Mouse (Mus musculus) CH12F3 (cell line): ENCODE data around the gene Krtap9-3.
"Not testable (repeated sequence)": the region's sequence is repeated elsewhere in the genome, so short reads cannot be mapped to it uniquely, and the experiment has no call there.

Source experiments
- in situ Hi-C: fragments of 300-500 bp; cut with MboI; formaldehyde crosslinking; loops from 2 replicates; pipeline ENCODE4 v1.14.3; 2020; ENCODE audit warnings: low sequenced_read_pairs

The Krtap9-3 gene

DNA sequence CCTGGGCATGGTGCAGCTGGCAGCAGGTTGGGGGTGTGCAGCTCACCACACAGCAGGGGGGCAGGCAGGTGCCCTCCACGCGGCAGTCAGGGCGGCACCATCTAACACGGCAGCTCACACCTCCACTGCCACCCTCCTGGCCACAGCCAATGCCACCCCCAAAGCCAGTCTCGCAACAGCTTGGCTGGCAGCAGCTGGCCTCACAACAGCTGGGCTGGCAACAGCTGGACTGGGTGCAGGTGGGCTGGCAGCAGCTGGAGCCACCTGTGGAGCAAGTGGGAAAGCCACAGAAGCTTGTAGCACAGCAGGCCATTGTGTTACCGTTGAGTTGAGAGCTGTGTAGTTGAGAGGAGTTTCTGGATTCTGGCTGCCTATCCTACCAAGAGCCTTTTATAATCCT, at the start of gene Krtap9-3:
TSS of gene Krtap9-3 (minus strand) at position 364 of the 400 bp plus-strand sequence.
- in situ Hi-C loops = not testable (repeated sequence)

DNA sequence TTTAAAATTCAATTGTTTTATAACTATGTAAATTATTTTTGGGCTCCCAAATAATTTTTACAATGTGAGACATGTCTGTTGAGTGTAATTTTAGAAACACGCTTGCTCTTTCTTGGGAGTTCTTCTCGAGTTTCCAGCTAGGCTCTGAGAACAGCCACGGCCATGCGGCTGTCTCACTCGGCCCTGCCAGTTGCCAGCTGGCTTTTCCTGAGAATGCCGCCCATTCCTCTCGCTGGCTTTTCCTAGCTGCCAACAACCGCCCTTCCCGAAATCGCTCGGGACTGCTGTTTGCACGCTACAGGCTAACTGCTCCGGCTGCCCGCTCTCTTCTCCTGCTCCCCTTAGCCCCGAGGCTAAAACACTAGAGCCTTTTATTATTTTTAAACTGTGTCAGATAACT, 48.5 kb upstream of the Krtap9-3 start:
- in situ Hi-C loops = no loop called here

DNA sequence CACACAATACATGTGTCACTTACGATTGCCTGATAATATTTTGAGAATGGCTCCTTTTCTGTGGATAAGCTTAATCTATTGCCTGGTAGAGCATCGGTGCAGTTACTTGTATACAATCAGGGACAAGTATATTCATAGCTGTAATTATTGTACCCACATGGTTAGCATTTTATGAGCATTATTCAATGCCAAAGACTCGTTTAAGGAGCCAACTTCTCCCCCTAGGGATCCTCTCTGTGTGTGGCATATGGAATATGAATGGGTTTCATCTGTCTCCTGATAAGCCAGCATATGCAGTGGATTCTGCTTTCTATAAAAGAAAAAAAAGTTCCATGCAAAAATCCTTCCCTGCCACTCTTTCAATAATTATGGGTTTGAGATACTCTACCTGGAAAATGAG, 46.4 kb upstream of the Krtap9-3 start:
- in situ Hi-C loops = no loop called here

DNA sequence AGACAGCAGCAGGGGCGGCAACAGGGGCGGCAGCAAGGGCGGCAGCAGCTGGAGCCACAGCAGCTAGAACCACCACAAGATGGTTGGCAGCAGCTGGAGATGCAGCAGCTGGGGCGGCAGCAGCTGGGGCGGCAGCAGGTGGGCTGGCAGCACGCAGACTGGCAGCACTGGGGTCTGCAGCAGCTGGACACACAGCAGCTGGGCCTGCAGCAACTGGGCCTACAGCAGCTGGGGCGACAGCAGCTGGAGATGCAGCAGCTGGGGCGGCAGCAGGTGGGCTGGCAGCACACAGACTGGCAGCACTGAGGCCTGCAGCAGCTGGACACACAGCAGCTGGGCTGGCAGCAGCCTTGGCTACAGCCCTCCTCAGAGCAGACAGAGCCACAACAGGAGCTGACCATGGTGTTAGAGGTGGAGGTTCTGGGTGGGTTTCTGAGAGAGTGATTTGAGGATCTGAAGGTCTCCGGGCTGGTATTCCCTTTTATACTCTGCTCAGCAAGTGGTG, 45.8 kb upstream of the Krtap9-3 start, which contains the start of gene Krtap4-7:
TSS of gene Krtap4-7 (minus strand) at position 455 of the 505 bp plus-strand sequence.
- in situ Hi-C loops = not testable (repeated sequence)

DNA sequence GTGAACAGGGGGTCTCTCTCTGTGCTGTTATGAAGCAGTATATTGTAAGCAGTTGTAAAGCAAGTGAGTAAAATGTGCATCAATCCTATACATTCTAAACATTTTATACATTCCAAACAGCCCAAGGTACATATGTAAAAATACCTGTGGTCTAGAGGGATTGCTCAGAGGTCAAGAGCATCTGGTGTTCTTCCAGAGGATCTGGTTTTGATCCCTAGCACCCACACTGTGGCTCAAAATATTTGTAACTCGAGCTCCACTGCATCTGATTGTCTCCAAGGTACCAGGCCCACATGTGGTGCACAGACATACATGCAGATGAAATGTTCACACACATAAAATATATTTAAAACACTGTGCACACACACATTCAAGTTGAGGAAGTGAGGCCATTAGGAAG, 43.0 kb upstream of the Krtap9-3 start:
- in situ Hi-C loops = no loop called here

DNA sequence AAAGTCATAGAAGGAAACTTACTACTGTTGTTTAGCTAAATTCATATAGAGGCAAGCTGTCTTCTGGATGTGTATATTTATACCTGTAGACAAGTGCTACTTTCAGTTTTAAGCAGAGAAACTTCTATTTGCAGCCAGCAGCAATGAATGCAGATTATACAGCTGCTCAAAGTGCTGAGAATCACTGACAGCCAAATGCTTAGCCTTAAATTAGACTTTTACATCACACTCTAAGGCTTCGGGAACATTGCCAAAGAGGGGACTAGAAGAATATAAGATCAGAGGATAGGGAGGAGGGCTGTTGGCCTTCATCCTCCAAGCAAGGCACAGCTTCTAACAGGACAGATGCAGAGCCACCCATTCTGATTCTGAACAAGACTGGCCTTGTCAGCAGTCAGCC, 39.2 kb upstream of the Krtap9-3 start:
- in situ Hi-C loops = no loop called here

DNA sequence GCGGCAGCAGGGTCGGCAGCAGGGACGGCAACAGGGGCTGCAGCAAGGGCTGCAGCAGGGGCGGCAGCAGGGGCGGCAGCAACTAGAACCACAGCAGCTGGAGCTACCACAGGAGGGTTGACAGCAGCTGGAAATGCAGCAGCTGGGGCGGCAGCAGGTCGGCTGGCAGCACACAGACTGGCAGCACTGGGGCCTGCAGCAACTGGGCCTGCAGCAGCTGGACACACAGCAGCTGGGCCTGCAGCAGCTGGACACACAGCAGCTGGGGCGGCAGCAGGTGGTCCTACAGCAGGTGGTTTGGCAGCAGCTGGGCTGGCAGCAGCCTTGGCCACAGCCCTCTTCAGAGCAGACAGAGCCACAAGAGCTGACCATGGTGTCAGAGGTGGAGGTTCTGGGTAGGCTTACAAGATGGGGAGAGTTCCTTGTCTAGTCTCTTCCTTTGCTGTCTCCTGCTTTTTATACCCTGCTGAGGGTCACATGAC, 36.8 kb upstream of the Krtap9-3 start, which contains the start of gene Krtap4-2:
TSS of gene Krtap4-2 (minus strand) at position 432 of the 482 bp plus-strand sequence.
- in situ Hi-C loops = no loop called here

DNA sequence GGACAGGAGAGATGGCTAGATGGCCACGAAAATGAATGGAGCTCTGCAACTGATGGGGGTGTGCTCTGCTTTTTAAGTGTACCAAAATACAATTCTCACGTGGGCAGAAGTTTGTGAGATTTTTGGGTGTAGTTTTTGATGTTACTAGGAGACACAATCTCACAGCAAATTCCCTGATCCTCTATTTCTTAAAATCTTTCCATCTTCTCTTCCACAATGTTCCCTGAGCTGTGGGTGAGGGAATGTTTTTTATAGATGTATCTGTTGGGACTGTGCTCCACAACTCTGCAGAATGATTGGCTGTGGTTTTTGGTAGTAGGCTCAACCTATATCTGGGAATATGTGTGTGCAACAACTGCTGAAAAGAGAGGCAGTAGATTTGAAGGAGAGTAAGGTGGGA, 35.4 kb upstream of the Krtap9-3 start:
- in situ Hi-C loops = no loop called here

DNA sequence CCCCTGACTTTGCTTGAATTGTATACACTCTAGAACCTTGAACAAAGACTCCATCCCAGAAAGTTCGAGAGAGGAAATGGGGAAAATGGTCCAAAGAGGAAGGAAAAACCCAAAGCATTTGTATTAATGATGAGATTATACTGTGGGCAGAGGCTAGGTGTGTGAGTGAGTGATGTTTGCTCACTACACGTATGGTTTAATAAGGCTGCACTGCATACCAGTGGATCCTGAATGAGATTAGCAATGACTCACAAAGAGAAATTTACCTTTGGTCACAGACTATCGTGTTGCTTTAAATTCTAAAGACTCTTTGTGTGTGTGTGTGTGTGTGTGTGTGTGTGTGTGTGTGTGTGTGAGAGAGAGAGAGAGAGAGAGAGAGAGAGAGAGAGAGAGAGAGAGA, 33.0 kb upstream of the Krtap9-3 start:
- in situ Hi-C loops = no loop called here

DNA sequence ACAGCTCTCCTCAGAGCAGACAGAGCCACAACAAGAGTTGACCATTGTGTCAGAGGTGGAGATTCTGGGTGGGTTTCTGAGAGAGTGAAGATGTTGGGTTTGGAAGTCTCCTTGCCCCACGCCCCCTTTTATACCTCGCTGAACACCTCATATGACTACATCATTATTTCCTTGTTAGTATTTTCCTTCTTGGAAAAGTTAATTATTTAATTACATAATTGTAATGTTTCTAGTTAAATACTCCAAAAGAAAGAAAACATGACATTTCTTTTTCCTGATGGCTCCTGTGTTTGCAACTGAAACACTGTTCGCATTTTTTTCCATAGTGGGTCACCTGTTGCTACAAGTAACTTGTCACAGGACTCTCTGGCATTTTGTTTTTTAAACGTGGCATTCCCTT, 30.2 kb upstream of the Krtap9-3 start, which contains the start of gene Krtap4-1:
TSS of gene Krtap4-1 (minus strand) at position 101 of the 400 bp plus-strand sequence.
- in situ Hi-C loops = no loop called here

DNA sequence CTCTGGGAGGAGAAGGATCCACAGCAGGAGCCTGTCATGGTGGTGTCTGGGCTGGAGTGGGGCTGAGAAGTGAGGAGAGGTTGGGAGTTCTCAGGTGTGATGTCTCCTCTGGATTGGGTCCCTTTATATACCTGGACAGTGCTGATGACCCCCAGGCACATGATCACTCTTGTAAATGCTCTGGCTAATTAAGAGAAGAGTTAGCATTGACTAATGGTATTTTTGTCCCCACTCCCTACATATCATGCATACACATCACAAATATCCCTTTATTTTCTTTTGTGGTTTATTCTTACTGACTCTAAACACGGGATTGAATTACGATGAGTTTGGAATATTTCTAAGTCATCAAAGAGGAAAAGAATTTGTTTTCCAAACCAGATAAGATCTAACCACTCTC, 22.4 kb upstream of the Krtap9-3 start, which contains the start of gene Gm11562:
TSS of gene Gm11562 (minus strand) at position 101 of the 400 bp plus-strand sequence.
- in situ Hi-C loops = no loop called here

DNA sequence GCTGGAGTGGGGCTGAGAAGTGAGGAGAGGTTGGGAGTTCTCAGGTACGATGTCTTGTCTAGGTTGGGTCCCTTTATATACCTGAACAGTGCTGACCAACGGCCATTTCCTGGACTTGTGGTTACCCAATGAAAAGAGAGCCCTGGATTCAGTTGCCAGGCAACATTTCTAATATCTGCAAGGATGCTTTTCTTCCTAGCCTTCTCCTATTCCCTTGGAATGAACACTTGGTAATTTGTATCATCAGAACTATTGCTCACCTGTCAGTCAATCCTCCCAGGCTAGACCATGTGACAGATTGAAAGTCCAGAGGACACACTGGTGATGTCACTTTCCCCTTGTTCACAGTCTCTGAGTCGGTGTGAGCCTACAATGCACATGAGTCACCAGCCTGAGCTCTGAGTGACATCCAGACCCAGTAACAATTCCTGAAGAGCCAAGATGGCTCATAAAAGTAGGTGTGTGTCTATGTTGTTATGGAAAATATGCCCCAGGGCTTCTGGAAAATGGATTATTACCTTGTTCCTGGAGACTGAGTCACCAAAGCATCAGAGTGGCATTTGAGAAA, 17.0 kb upstream of the Krtap9-3 start, which contains the start of gene Krtap2-4:
TSS of gene Krtap2-4 (minus strand) at position 51 of the 568 bp plus-strand sequence.
- in situ Hi-C loops = no loop called here

DNA sequence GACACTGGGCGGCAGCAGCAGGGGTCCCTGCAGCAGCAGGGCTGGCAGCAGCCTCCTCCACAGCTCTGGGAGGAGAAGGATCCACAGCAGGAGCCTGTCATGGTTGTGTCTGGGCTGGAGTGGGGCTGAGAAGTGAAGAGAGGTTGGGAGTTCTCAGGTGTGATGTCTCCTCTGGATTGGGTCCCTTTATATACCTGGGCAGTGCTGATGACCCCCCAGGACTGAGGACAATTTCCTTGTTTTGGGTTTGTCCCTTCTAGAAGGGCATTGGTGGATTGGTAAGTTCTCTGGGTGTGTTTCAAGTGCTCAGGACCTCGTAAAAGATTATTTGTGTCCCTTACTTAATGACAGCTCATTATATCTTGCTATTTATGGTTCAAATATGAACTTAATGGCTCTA, 12.2 kb upstream of the Krtap9-3 start, which contains the start of gene Gm11937:
TSS of gene Gm11937 (minus strand) at position 101 of the 400 bp plus-strand sequence.
- in situ Hi-C loops = not testable (repeated sequence)

DNA sequence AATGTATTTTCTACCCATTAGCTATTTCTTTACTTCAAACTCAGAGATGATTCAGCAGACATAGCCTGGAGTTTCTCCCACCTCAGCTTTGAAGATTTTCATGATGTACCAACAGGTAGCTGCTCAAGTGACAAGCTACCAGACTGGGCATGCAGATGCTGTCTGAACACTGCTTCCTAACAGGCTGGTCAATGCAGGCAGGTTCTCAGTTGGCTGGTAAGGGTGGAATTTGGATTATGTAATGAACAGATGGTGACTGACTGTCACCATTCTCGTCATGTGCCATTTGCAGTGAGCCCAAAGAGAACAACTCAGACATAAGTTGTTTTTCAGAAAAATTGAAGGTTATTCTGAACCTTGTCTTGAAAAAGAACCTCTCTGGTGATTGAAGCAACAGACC, 11.2 kb upstream of the Krtap9-3 start:
- in situ Hi-C loops = no loop called here

DNA sequence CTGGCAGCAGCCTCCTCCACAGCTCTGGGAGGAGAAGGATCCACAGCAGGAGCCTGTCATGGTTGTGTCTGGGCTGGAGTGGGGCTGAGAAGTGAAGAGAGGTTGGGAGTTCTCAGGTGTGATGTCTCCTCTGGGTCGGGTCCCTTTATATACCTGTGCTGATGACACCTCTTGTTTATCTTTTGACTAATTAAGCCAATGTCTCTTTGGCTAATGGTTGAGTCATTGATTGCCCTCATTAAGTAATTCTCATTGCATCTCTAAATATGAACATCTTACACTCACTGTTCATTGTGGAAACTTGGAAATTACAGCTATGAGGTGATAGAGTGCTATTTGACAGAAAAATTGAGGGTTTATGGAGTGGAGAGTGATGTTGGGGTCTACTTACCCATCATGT, 5.3 kb upstream of the Krtap9-3 start, which contains the start of gene Gm11938:
TSS of gene Gm11938 (minus strand) at position 101 of the 400 bp plus-strand sequence.
- in situ Hi-C loops = not testable (repeated sequence)

DNA sequence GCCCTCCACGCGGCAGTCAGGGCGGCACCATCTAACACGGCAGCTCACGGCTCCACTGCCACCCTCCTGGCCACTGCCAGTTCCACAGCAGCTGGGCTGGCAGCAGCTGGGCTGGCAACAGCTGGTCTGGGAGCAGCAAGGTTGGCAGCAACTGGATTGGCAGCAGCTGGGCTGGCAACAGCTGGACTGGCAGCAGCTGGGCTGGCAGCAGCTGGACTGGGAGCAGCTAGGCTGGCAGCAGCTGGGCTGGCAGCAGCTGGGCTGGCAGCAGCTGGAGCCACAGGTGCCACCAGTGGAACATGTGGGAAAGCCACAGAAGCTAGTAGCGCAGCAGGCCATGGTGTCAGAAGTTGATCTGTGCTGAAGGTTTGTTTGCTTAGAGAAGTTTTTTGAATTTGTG, 6.9 kb downstream of the Krtap9-3 start, which contains the start of gene Krtap1-3:
TSS of gene Krtap1-3 (minus strand) at position 359 of the 400 bp plus-strand sequence.
- in situ Hi-C loops = no loop called here

DNA sequence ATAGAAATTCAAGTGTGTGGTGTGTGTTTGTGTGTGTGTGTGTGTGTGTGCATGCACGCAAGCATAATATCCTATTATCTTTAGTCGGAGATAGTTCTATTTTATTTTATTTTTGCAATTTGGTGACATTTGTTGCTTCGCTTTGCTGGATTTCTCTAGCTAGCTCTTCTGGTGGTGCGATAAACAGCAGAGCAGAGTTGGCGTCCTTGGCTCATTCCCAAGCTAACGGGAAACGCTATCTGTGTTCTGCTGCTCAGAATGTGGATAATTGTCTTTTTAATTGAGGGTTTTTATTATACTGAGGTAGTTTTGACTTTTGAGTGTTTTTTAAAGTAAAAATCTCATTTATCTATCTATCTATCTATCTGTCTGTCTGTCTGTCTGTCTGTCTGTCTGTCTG, 12.8 kb downstream of the Krtap9-3 start:
- in situ Hi-C loops = no loop called here

DNA sequence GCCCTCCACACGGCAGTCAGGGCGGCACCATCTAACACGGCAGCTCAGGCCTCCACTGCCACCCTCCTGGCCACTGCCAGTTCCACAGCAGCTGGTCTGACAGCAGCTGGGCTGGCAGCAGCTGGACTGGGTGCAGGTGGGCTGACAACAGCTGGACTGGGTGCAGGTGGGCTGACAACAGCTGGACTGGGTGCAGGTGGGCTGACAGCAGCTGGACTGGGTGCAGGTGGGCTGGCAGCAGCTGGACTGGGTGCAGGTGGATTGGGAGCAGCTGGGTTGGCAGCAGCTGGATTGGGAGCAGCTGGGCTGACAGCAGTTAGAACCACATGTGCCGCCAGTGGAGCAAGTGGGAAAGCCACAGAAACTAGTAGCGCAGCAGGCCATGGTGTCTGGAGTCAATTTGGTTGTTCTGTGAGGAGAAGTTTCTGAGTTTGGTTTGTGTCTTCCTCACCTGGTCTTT, 14.6 kb downstream of the Krtap9-3 start, which contains the start of gene Krtap1-4:
TSS of gene Krtap1-4 (minus strand) at position 410 of the 460 bp plus-strand sequence.
- in situ Hi-C loops = no loop called here

DNA sequence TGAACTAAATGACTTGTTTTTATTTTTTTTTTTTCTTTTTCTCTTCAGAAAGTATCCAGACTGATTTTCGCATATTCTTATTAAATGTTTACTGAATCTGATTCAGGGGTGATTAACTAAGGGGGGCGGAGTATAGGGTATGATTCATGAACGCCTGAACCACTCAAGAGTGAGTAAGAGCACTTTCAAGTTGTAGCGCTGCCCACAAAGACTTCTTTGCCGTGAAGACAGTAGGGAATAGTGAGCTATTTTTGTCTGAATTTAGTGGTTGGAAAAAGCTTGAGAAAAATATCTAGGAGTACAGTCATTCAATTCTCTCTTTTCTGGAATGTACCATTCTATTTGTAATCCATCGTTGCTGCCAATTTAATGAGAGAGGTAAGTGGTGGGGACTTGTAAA, 16.3 kb downstream of the Krtap9-3 start:
- in situ Hi-C loops = no loop called here

DNA sequence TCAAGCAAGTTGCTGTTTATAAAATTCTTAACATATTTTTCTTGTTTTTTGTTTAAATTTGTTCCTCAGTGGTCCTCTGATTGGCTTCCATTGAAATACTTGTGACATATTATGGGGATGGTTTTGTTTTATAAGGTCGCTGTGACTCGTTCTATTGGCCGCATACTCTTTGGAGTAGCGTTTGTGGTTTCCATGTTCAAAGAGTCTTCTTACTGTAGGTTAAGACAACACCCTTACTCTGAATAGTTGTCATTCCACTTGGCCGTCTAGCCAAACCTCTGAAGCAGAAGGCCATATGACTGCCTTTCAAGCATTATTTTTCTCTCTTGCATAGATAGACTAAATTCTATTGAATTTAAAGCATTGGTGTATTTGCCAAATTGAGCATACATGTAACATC, 16.9 kb downstream of the Krtap9-3 start:
- in situ Hi-C loops = no loop called here

DNA sequence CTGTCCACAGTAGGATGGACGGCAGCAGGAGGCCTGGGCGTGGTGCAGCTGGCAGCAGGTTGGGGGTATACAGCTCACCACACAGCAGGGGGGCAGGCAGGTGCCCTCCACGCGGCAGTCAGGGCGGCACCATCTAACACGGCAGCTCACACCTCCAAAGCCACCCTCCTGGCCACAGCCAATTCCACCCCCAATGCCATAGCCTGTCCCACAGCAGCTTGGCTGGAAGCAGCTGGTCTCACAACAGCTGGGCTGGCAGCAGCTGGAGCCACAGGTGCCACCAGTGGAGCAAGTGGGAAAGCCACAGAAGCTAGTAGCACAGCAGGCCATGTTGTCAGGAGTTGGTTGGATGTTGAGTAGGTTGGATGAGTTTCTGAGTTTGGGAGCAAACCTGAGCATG, 17.3 kb downstream of the Krtap9-3 start, which contains the start of gene Krtap1-5:
TSS of gene Krtap1-5 (minus strand) at position 381 of the 400 bp plus-strand sequence.
- in situ Hi-C loops = no loop called here

DNA sequence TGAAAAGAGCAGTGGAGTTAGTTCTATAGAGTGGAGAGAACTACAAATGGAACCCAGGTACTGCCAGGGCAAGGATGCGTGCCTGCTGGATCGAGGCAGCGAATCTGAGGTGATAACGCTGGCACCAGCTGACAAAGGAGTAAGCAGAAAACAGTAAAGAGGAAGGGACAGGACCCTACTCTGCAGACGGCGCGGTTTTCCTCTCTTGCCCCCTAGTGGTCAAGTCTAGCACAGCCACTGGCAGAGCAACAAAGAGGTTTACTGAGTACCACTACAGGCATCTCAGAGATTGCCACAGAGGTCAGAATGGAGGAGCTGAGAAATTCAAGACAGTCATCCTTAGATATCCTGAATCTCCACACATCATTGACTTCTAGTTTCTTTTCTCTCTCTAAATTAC, 23.8 kb downstream of the Krtap9-3 start:
- in situ Hi-C loops = no loop called here
